Mouse (Mus musculus): ENCODE measurements around the gene Pcsk6.

DNA sequence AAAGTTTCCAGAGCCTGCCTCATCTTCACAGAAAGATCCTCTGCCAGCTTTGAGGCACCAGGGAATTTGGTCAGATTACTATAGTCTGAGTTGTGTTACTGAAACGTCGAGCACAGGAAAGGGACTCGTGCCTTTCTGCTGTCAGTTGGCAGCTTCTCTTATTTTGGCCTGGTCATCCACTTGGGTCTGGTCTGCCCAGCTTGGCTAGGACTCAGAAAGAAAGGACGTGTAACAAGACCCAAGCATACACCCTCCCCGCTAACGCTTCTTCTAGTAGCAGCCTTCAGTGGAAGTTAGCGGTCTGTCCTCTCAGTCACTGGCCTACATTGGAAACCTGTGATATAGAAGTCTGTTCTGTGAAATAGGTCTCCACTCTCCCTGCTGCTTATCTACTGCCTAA, 223.0 kb downstream of the Pcsk6 start:
- TF ChIP-seq ZMIZ1 (IDR thresholded peaks at IDR 0.05; ENCODE audit: low read depth, low read length) (no peak), USF1 (IDR thresholded peaks at IDR 0.05; ENCODE audit: low read depth, low read length) (no peak), JUND (IDR thresholded peaks at IDR 0.05; ENCODE audit: low read depth, low read length) (no peak), EP300 (IDR thresholded peaks at IDR 0.05; ENCODE audit: low read depth in 1 of 2, low read length in 2 of 2) (no peak), MYC (IDR thresholded peaks at IDR 0.05; ENCODE audit: low read depth, low read length) (no peak), POLR2A (IDR thresholded peaks at IDR 0.05; ENCODE audit: control insufficient read depth in 1 of 2, insufficient read depth in 1 of 2, low read depth in 1 of 2, low read length in 2 of 2, poor library complexity in 1 of 2) (no peak), SIN3A (IDR thresholded peaks at IDR 0.05; ENCODE audit: low read length) (no peak), TCF12 (IDR thresholded peaks at IDR 0.05; ENCODE audit: low read depth, low read length) (no peak), POLR2AphosphoS2 (IDR thresholded peaks at IDR 0.05; ENCODE audit: low read length) (no peak), CTCF (IDR thresholded peaks at IDR 0.05 in 2 of 3, conservative IDR thresholded peaks at IDR 0.05 in 1 of 3; ENCODE audit: control insufficient read depth in 1 of 3, insufficient read depth in 1 of 3, low read depth in 2 of 3, low read length in 3 of 3, poor library complexity in 1 of 3, severe bottlenecking in 1 of 3) (no peak), MEF2A (IDR thresholded peaks at IDR 0.05; ENCODE audit: extremely low read depth, insufficient replicate concordance, low read depth, low read length, poor library complexity, severe bottlenecking) (no peak)
